Mouse (Mus musculus): ENCODE measurements around the gene Pdia5. TPM values are rescaled to one million over a fixed set of nuclear protein-coding genes. Genes with fewer than 3 reads are reported as not detected.

Gene Pdia5
- 4.1 and 6.9 TPM in 2 replicates for total RNA-seq (2017)

GRCm38 (mm10) chr16:35490231-35491070 is at the start of gene Pdia5:
Gene Pdia5 (minus strand): TSS chr16:35490873.
- ATAC-seq (replicated peaks; ENCODE audit: low read depth, poor library complexity, severe bottlenecking): peak; percentile 94

- ATAC-seq (replicated peaks; ENCODE audit: low read depth, poor library complexity, severe bottlenecking): no peak
These were observed 48.4 kb upstream of the Pdia5 start for GRCm38 (mm10) chr16:35539041-35539440.

DNA sequence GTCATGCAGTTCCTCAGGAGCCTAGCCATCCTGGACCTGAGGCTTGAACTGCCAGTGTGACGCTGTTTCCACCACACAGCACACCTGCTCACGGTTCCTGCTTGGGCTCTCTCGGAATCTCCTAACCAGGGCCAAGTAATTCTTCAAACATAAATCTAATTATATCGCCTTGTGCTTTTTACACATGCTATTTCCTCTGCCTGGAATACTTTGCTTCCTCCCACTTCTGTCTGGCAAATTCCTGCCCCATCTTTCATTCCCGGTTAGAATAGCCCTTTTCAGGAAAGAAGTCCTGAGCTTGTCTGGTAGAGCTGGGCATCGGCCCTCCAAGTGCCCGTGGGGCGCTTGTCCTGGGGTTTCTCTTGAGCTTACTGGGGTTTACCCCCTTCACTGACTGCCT is 47.0 kb upstream of the Pdia5 start:
- ATAC-seq (replicated peaks; ENCODE audit: low read depth, poor library complexity, severe bottlenecking): no peak

GRCm38 (mm10) chr16:35534630-35535029 is 44.0 kb upstream of the Pdia5 start:
- ATAC-seq (replicated peaks; ENCODE audit: low read depth, poor library complexity, severe bottlenecking): no peak

GRCm38 (mm10) chr16:35524200-35524599 is 33.5 kb upstream of the Pdia5 start:
- no peak for ATAC-seq (replicated peaks; ENCODE audit: low read depth, poor library complexity, severe bottlenecking)

DNA sequence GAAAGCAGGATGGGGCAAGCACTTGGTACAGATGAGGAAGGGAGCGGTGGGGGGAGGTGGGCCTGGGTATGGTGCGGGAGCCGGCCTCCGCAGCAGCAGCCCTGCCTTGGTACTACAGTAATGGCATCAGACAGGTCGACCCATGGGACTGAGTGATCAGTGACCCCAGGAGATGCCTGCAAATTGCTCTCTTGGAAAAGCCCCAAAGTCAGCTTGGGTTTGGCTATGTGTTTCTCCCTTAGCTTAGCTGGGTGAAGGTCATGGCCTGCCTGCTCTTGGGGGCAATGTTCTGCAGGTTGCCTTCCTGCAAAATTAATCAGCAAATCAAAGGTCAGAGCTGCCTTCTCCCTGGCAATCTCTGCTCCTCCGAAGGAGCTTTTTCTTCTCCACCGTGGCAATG is 28.6 kb upstream of the Pdia5 start:
- ATAC-seq (replicated peaks; ENCODE audit: low read depth, poor library complexity, severe bottlenecking): no peak

DNA sequence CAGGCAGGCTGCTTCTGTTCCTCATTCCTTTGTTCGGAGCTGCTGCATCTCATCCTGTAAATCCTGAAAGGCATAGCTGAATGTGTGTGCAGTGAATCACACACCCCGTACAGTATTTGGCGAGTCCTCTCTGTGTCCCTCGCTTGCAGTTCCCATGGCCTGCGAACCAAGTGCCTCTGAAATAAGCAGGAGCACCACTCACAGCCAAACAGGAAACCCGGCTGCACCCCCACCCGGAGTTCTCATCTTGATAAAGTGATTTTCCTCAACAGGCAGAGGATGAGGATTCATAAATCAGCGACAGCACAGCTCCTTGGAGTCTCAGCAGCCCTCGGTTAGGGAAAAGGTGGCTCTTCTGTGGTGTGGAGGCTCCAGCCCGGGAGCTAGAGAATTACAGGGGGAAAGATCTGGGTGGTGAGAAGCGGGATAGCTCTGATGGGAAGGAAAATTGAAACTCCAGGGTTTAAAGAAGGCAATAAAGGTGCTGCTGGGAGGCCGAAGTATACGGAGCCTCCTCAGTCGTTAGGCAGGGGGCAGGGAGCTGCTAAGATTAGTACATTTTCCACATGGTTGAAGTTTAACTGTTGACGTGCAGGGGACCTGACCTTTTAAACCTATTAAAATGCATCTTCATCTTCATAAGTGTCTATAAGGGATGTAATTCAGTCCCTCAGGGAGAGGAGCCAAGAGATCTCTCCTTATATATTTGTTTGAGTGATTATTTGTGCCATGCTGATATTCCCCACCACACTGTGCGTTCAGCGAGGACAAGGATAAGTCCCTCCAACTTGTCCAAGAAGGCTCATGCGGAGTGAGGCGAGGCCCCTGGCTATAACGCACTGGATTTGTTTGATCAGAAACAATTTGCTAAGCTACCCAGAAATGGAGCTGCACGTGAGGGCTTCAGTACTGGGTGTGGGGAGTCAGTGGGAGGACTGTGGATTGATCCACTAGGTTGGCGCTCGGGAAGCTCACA is 27.6 kb upstream of the Pdia5 start:
- no peak for ATAC-seq (replicated peaks; ENCODE audit: low read depth, poor library complexity, severe bottlenecking)

DNA sequence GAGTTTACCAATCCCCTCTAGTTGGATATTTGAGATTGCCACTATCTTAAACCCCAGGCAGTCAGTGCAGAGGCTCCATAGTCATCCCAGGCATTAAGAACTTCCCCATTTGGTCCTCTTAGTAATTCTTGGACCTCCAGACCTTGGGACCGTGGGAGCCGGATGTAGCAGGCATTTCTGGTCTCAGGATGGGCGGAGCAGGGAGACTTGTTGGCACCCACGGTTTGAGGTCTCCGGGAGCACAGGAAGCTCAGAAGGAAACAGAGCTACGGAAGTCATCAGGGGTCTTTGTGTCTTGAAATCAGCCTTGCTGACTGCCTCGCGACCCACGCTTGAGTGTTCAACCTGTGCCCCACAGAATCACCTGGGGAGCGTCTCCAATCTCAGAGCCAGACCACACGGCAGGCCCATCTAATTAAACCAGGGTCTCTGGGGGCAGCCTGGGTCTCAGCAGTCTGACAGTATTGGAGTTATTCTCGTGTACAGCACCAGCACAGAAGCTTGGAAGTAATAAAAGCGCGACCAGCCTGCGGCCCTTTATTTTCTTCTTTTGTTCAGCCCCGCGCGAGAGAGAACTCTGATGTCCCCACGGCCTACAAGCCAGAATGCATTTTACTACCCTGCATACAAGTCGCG is 25.4 kb upstream of the Pdia5 start:
- ATAC-seq (replicated peaks; ENCODE audit: low read depth, poor library complexity, severe bottlenecking): no peak

DNA sequence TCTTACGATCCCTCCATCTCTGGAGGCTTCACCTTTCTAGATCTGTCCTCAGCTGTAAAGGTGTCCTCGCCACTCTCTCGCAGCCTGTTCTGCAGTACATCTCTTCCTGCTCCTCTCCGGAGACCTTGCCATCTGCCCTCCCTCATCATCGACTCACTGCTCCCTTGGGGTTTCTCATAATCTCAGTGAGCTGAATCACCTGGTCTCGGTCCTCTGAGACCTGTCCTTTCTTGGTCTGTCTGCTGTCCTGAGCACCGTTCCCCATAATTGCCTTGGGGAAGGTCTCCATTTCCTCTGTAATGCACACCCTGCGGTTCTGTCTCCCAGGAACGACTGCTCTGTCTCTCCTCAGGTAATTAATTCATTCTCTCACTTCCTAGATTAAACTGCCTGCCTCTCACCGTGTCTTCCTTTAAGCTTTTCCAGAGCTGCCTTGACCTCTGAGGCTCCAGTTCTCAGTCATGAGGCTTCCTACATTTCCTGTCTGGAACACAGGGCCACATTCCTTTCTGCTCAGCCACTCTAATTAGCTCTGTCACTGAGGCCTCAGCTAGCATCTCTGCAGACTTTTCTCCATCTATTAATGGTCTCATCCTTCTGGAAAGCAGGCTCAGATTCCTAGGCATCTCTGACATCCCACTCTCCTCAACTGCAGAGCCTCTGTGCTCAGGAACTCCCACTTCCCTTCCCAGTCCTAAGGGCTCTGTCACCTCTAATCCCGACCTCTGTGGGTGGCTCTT is 18.8 kb upstream of the Pdia5 start:
- no peak for ATAC-seq (replicated peaks; ENCODE audit: low read depth, poor library complexity, severe bottlenecking)

- ATAC-seq (replicated peaks; ENCODE audit: low read depth, poor library complexity, severe bottlenecking): no peak
These were observed 17.9 kb upstream of the Pdia5 start for GRCm38 (mm10) chr16:35508581-35508980.

GRCm38 (mm10) chr16:35505786-35506185 is 15.1 kb upstream of the Pdia5 start:
- ATAC-seq (replicated peaks; ENCODE audit: low read depth, poor library complexity, severe bottlenecking): no peak

GRCm38 (mm10) chr16:35504266-35504665 is 13.6 kb upstream of the Pdia5 start:
- no peak for ATAC-seq (replicated peaks; ENCODE audit: low read depth, poor library complexity, severe bottlenecking)

DNA sequence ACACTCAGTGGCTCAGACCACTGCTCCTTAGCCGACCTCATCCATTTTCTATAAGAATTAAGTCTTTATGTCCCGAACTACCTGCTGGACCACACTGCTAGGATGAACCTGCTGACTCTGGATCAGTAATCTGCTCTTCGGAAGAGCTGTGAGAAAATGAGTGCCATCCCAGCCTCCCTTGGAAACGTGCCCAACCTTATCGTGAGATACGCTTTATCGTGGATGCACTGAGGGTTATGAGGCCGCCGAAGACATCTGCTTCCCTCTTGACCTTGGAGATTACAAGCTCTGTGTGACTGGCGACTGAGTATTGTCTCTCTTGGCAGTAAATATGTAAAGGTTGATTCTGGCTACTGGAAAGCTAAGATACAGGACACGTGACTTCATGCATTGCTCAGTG is 11.8 kb upstream of the Pdia5 start:
- no peak for ATAC-seq (replicated peaks; ENCODE audit: low read depth, poor library complexity, severe bottlenecking)

- ATAC-seq (replicated peaks; ENCODE audit: low read depth, poor library complexity, severe bottlenecking): no peak
These were observed 10.6 kb upstream of the Pdia5 start for GRCm38 (mm10) chr16:35501106-35501760.

- no peak for ATAC-seq (replicated peaks; ENCODE audit: low read depth, poor library complexity, severe bottlenecking)
These were observed 9.7 kb upstream of the Pdia5 start for GRCm38 (mm10) chr16:35500342-35500741.

DNA sequence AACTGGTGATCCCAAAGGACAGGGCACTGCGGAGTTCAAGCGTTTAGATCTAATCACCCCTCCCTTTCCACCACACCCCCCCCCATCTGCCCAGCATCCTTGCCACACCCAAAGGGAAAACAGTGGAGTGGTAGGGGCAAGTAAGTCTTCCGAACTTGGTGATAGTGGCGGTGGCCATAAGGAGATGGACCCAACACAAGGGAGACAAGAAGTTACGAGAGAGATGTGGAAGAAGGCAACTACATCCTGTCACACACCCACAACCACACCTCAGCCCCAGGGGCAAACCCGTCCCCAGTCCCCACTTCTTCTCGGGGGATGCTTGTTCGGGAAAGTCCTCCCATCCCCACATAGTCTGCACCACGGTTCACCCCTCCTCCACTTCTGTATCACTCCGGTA is 880 bp downstream of the Pdia5 start:
- no peak for ATAC-seq (replicated peaks; ENCODE audit: low read depth, poor library complexity, severe bottlenecking)

- ATAC-seq (replicated peaks; ENCODE audit: low read depth, poor library complexity, severe bottlenecking): no peak
These were observed 1.5 kb downstream of the Pdia5 start for GRCm38 (mm10) chr16:35489066-35489718.

DNA sequence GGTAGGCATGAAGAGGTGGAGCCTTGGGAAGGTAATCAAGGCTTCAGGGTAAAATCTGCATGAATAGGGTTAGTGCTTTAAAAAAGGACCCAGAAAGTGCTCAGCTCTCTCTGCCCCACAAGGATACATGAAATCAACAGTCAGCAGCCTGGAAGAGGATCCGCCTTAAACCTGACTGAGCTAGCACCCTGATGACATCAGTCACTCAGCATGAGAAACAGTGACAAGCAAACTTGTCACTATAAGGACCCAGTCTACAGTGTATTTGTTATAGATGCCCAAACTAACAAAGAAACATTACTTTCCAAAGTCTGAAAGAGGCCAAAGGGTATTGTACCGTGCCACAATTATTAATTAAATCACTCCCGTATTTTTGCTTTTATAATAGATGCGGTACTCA is 2.9 kb downstream of the Pdia5 start:
- no peak for ATAC-seq (replicated peaks; ENCODE audit: low read depth, poor library complexity, severe bottlenecking)

DNA sequence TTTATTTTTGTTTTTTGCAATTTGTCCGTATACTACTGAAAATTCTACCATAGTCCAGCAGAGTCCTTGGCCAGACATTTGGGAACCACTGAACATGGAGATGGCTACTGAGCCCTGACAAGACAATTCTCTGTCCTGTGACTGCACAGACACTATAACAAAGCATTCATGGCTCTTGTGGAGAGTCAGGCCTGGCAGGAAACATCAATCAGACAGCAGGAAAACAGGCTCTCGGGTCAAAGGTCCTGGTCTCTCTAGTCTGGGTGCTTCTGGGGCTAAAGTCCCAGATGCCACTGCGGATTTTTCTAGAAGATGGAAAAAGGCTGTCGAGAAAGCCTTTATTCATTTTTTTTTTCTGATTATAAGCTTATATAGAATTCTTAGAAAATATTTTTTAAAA is 3.6 kb downstream of the Pdia5 start:
- ATAC-seq (replicated peaks; ENCODE audit: low read depth, poor library complexity, severe bottlenecking): no peak

All from common myeloid progenitor, adult 5-6 weeks (primary cell).